Mouse (Mus musculus) frontal cortex, postnatal 25 days (tissue): ENCODE measurements around the gene Odf3.

ENCODE experiments used
- DNase-seq, 2 experiments: peaks; one replicate each; pipeline ENCODE4 v3.0.0; 2022; ENCODE audit warnings: low spot score in 2 of 2

The Odf3 gene

DNA sequence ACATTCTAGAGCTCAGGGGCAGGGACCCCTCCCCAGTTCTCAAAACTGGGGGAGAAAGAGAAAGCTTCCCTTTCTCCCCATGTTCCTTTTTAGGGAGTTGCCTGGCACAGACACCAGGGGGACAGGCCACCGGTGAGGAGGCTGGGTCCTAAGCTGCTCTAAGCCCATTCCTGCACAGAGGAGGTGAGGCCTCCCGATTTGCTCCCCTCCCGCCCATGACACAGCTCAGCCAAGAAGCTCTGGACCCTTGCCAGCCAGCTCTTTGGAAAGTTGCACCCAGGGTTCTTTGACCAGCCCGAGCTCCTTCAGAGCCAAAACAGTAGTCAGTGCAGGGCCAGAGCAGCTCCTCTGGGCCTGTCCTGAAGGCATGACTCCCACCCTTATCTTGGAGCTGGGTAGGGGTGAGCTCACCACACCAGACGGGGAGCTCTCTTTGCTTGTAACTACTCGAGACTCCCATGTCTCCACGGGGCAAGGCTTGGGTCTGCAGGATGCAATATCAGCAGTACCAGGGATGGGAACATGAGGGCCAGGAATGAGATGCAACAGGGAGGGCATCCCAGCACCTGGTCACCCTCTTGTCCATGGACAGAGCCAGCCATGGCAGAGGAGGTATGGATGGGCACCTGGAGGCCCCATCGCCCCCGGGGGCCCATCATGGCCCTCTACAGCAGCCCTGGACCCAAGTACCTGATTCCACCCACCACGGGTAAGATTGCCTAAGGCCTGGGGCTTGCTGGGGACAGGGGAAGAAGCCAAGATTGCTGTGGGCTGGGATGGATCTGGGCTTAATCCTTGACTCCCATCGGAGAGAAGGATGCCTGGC is at the start of gene Odf3:
TSS of gene Odf3 (plus strand) at position 51 of the 826 bp plus-strand sequence.
- DNase-seq, result no peak

DNA sequence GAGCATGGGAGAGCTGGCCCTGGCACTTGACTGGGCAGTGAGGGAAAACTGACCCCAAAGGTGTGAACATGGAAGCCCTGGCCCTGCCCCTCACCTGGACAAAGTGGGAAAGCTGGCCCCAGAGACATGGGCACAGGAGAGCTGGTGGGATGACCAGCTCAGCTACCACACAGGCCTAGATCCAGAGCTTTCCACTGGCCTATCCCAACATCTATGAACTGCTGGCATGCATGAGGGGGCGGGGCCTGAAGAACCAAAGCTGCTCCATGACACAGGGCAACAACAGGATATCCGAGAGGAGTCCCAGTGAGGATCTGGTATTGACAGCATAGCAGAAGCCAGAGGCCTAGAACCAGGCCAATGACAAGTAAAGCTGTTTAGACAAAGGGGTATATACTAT is 49.4 kb upstream of the Odf3 start:
- no peak for DNase-seq

GRCm38 (mm10) chr7:140802629-140803028 is 45.0 kb upstream of the Odf3 start:
- no peak for DNase-seq

GRCm38 (mm10) chr7:140805704-140806103 is 41.9 kb upstream of the Odf3 start:
- DNase-seq, result peak in 1 of 2 experiments; percentile 43

GRCm38 (mm10) chr7:140810496-140810895 is 37.1 kb upstream of the Odf3 start:
- DNase-seq, result no peak

- no peak for DNase-seq
Measured at GRCm38 (mm10) chr7:140811714-140812113, 35.9 kb upstream of the Odf3 start.

- no peak for DNase-seq
Measured at GRCm38 (mm10) chr7:140812850-140813249, 34.8 kb upstream of the Odf3 start.

DNA sequence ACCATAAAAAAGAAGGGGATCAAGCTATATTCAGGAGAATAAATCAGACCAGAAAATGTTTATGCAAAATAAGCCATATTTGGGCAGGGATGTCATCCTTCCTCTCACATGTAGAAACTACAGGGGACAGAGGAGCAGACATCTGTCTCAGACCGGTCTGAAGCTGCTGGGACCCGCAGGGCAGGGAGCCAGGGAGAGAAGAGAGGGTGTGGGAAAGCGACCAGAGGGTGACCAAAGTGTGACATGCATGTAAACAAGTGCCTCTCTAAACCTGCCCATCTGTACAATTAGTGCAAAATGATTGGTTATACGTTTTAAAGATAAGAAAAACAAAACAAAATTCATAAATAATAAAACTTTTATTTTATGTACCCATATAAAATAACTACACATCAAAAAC is 27.4 kb upstream of the Odf3 start:
- DNase-seq, result no peak

GRCm38 (mm10) chr7:140821305-140821652 is 26.3 kb upstream of the Odf3 start:
- DNase-seq, result no peak

DNA sequence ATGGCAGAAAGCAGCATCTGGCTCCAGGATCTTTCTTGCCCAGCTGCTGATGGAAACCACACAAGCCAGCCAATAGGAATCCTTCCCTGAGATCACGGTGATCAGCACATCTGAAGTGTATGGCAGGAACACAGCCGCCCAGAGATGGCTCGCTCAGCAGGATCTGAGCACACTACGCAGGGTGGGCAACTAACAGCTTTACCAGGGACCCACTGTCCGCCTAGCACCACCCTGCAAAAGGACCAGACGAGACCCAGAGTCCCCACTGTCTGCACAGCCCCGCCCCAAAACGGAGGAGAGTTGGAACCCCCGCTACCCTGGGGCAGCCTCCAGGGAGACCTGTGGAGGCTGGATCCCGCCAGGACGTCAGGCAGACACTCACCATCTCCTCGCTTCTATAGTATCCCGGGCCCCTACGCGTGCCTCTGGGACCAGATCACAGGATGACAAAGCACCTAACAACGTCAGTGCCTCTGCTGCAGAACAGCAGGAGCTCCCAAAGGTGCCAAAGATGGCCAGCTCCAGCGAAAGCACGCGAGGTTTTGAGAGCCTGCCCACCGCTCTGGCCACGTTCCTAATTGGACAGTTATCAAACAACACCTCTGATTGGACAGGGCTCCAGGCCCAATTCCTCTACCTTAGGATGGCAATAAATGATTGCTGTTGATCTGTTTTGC is 25.8 kb upstream of the Odf3 start, which contains the start of gene Zfp941:
TSS of gene Zfp941 (minus strand) at position 526 of the 677 bp plus-strand sequence.
- peak in 1 of 2 experiments; percentile 40 for DNase-seq

DNA sequence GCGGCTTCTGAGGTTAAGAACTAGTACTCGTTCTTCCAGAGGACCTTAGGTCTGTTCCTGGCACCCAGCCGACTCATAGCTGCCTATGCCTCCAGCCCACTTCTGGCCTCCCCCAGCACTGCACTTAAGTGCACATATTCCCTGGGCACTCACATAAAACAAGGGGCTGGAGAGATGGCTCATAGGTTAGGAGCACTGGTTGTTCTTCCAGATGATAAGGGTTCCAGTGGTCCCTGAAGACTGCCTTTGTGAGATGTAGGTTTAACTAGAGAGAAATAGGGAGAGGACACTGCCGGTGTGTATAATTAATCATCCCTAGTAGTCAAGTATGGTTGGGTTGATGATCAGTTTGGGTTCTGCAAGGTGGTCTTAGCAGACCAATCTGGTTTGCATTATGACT is 24.9 kb upstream of the Odf3 start:
- DNase-seq, result no peak

- peak in 1 of 2 experiments; percentile 29 for DNase-seq
Measured at GRCm38 (mm10) chr7:140828171-140828881, 19.3 kb upstream of the Odf3 start.

DNA sequence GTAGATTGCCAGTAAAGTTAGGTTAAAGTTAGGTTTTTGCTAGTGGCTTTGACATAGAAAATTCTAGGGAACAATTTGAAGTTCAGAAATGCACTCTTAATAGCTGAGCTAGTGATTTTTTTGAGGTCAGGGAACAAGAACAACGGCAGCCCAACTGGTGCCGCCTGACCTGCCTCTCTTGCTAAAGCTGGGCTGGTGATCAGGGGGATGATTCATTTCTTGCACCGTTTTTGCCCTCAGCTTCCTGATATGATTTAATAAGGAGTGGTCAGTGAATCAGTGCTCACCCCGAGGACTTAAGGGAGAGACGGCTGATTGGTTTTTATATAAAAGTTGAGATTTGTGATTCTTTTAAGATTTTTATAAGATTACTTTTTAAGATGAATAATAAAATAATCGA is 16.2 kb upstream of the Odf3 start:
- DNase-seq, result no peak

DNA sequence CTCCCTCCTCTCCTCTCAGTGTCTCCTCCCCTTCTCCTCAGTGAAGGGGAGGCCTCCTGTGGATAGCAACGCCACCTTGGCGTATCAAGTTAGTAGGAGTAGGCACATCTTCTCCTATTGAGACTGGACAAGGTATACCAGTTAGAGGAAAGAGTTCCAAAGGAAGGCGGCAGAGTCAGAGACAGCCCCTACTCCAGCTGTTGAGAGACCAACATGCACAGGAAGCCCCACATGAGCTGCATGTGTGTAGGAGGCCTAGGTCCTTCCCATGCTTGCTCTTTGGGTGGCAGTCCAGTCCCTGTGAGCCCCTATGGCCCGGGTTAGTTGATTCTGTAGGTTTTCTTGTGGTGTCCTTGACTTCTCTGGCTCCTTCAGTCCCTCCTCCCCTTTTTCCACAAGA is 14.3 kb upstream of the Odf3 start:
- no peak for DNase-seq

GRCm38 (mm10) chr7:140834968-140835757 is 12.4 kb upstream of the Odf3 start, which contains the start of gene Urah:
Gene Urah, plus strand, starts transcription at chr7:140835018.
- no peak for DNase-seq

GRCm38 (mm10) chr7:140835758-140836087 is 11.9 kb upstream of the Odf3 start:
- DNase-seq, result no peak

- no peak for DNase-seq
Measured at GRCm38 (mm10) chr7:140836243-140837115, 11.1 kb upstream of the Odf3 start.

DNA sequence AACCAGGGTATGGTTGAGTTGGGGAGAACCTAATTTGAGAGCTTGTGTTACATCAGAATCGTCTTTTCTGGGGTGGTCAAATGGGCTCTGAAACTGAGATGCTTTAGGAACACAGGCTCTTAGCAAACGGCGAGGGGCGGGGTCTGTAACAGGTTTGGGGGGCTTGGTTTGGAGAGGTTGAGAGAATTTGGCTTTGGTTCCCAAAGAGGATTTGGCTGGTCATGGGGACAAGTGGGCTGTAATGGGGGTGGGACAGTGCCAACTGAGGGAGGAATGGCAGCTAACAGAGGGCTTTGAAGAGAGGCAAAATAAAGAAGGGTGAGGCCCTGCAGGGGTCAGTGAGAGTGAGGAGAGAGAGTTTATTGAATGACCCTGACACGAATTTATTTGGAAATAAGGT is 8.0 kb upstream of the Odf3 start:
- DNase-seq, result no peak

- DNase-seq, result no peak
Measured at GRCm38 (mm10) chr7:140840750-140841735, 6.6 kb upstream of the Odf3 start.

DNA sequence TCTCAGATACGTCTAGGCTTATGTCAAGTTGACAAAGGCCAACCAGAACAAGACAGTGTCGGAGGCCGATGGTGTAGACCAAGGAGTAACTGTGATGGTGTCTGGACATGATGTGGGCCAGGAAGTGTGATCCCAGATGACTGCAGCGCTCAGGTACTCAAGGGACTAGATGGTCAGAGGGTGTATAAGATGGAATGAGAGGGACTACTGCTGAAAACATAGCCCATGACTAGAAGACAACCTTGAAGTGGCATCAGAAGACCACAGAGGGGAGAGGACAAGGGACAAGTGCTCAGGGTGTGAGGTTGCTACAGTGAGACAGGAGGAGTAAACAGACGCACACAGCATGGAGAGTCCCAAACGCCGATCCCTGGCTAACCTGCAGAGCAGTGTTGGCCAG is 3.8 kb upstream of the Odf3 start:
- no peak for DNase-seq
